Mouse (Mus musculus) stomach, postnatal 0 days (tissue): ENCODE results near the gene Usp49.
A peak's percentile ranks its signal among the peaks of the same experiment; 100 is the strongest.

Source experiments
- CTCF ChIP-seq: IDR thresholded peaks from 2 replicates; pipeline ENCODE4 v1.5.1; 2016; ENCODE audit warnings: antibody characterized with exemption, low read depth, mild to moderate bottlenecking, moderate library complexity
- EP300 ChIP-seq: optimal IDR thresholded peaks from 2 replicates; pipeline ENCODE3; 2016; ENCODE audit warnings: antibody characterized with exemption

DNA sequence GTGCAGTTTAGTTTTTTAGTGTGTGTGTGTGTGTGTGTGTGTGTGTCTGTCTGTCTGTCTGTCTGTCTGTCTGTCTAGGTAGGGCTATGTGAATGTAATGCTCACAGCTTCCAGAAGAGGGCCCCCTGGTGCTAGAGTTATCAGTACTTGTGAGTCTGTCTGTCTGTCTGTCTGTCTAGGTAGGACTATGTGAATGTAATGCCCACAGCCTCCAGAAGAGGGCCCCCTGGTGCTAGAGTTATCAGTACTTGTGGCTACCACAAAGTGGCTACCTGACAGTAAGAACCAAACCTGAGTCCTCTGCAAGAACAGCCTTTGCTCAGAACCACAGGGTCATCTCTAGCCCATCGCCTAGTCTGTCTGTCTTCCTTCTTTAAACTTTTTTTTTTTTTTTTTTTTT lies 16.2 kb downstream of the Usp49 start:
- peak; percentile 83 for TF ChIP-seq CTCF
- no peak for TF ChIP-seq EP300
